Mouse (Mus musculus): Measurements from ENCODE around the gene En2. TPM values are rescaled to one million over a fixed set of nuclear protein-coding genes. Genes with fewer than 3 reads are reported as not detected.

En2 gene
- total and polyA plus RNA-seq, 3 experiments, result 0.05 TPM; not detected in 2

GRCm38 (mm10) chr5:28157781-28158180, 7.7 kb upstream of the En2 start:
- intact Hi-C loops (cut with DNase I), result loop anchor here (5.0 kb wide), 1 partner anchor 40 kb away; no protein-coding TSS in a partner anchor
- no peak overlapping the region for H3K4me3 ChIP-seq

GRCm38 (mm10) chr5:28158308-28159071, 7.0 kb upstream of the En2 start:
- TF ChIP-seq CTCF (IDR thresholded peaks at IDR 0.05) (no peak), POLR2A (IDR thresholded peaks at IDR 0.05; ENCODE audit: insufficient read depth, low read depth, low read length) (no peak), EP300 (IDR thresholded peaks at IDR 0.05; ENCODE audit: insufficient read depth, low read depth, low read length) (no peak)
- 3% methylated on average over 31 of the region's 31 CpGs for WGBS
- H3K9ac ChIP-seq (ENCODE audit: low read depth, low read length), result no peak overlapping the region
- no peaks in the 10 kb centered on the region for H3K79me2 ChIP-seq (replicated peaks; ENCODE audit: control insufficient read depth, insufficient read depth, low read length)
- H3K4me1 ChIP-seq (ENCODE audit: control insufficient read depth, insufficient read depth, low read length), result no peaks in the 10 kb centered on the region
- no peak for DNase-seq
- intact Hi-C loops (cut with DNase I), result loop anchor here (5.0 kb wide), 1 partner anchor 41 kb away; no protein-coding TSS in a partner anchor
- no peak overlapping the region for H3K4me3 ChIP-seq
- H3K36me3 ChIP-seq (ENCODE audit: control insufficient read depth, insufficient read depth, low read length), result no peaks in the 10 kb centered on the region
- peaks cover 30% of the 10 kb centered on the region for H3K27me3 ChIP-seq (ENCODE audit: control insufficient read depth, insufficient read depth, low read length)
- H3K27ac ChIP-seq, result no peak overlapping the region

More at GRCm38 (mm10) chr5:28157781-28158180, 7.7 kb upstream of the En2 start:
- Histone ChIP-seq H3K27me3 (ENCODE audit: control insufficient read depth, insufficient read depth, low read length) (peaks cover 29% of the 10 kb centered on the region), H3K36me3 (ENCODE audit: control insufficient read depth, insufficient read depth, low read length) (no peaks in the 10 kb centered on the region), H3K4me1 (ENCODE audit: control insufficient read depth, insufficient read depth, low read length) (no peaks in the 10 kb centered on the region), H3K79me2 (replicated peaks; ENCODE audit: control insufficient read depth, insufficient read depth, low read length) (no peaks in the 10 kb centered on the region), H3K27ac (no peak overlapping the region), H3K9ac (ENCODE audit: low read depth, low read length) (no peak overlapping the region)
- WGBS, result 4% methylated on average over 17 of the region's 17 CpGs
- DNase-seq, result no peak
- TF ChIP-seq EP300 (IDR thresholded peaks at IDR 0.05; ENCODE audit: insufficient read depth, low read depth, low read length) (no peak), POLR2A (IDR thresholded peaks at IDR 0.05; ENCODE audit: insufficient read depth, low read depth, low read length) (no peak), CTCF (IDR thresholded peaks at IDR 0.05) (no peak)

- no peaks in the 10 kb centered on the region for H3K79me2 ChIP-seq (replicated peaks; ENCODE audit: control insufficient read depth, insufficient read depth, low read length)
- no peak overlapping the region for H3K9ac ChIP-seq (ENCODE audit: low read depth, low read length)
- no peak overlapping the region for H3K27ac ChIP-seq
- 3% methylated on average over 15 of the region's 15 CpGs for WGBS
- H3K4me1 ChIP-seq (ENCODE audit: control insufficient read depth, insufficient read depth, low read length), result no peaks in the 10 kb centered on the region
- DNase-seq, result no peak
- no peak for TF ChIP-seq EP300 (IDR thresholded peaks at IDR 0.05; ENCODE audit: insufficient read depth, low read depth, low read length)
- no peak for TF ChIP-seq CTCF (IDR thresholded peaks at IDR 0.05)
- TF ChIP-seq POLR2A (IDR thresholded peaks at IDR 0.05; ENCODE audit: insufficient read depth, low read depth, low read length), result no peak
- no peak overlapping the region for H3K4me3 ChIP-seq
- peaks cover 32% of the 10 kb centered on the region for H3K27me3 ChIP-seq (ENCODE audit: control insufficient read depth, insufficient read depth, low read length)
- intact Hi-C loops (cut with DNase I), result loop anchor here (5.0 kb wide), 1 partner anchor 42 kb away; no protein-coding TSS in a partner anchor
- H3K36me3 ChIP-seq (ENCODE audit: control insufficient read depth, insufficient read depth, low read length), result no peaks in the 10 kb centered on the region
Observed at GRCm38 (mm10) chr5:28159072-28159458, 6.4 kb upstream of the En2 start.

- Histone ChIP-seq H3K4me3 (no peak overlapping the region), H3K27me3 (ENCODE audit: control insufficient read depth, insufficient read depth, low read length) (peaks cover 32% of the 10 kb centered on the region), H3K36me3 (ENCODE audit: control insufficient read depth, insufficient read depth, low read length) (no peaks in the 10 kb centered on the region), H3K27ac (no peak overlapping the region), H3K79me2 (replicated peaks; ENCODE audit: control insufficient read depth, insufficient read depth, low read length) (no peaks in the 10 kb centered on the region), H3K9ac (ENCODE audit: low read depth, low read length) (no peak overlapping the region), H3K4me1 (ENCODE audit: control insufficient read depth, insufficient read depth, low read length) (no peaks in the 10 kb centered on the region)
- intact Hi-C loops (cut with DNase I), result loop anchor here (5.0 kb wide), 1 partner anchor 43 kb away; no protein-coding TSS in a partner anchor
- WGBS, result 16% methylated on average over 8 of the region's 8 CpGs
- no peak for DNase-seq
- no peak for TF ChIP-seq POLR2A (IDR thresholded peaks at IDR 0.05; ENCODE audit: insufficient read depth, low read depth, low read length)
- TF ChIP-seq EP300 (IDR thresholded peaks at IDR 0.05; ENCODE audit: insufficient read depth, low read depth, low read length), result no peak
- no peak for TF ChIP-seq CTCF (IDR thresholded peaks at IDR 0.05)
Observed at GRCm38 (mm10) chr5:28159891-28160470, 5.5 kb upstream of the En2 start.

- TF ChIP-seq CTCF (IDR thresholded peaks at IDR 0.05) (no peak), POLR2A (IDR thresholded peaks at IDR 0.05; ENCODE audit: insufficient read depth, low read depth, low read length) (no peak), EP300 (IDR thresholded peaks at IDR 0.05; ENCODE audit: insufficient read depth, low read depth, low read length) (no peak)
- H3K9ac ChIP-seq (ENCODE audit: low read depth, low read length), result no peak overlapping the region
- H3K27ac ChIP-seq, result no peak overlapping the region
- H3K79me2 ChIP-seq (replicated peaks; ENCODE audit: control insufficient read depth, insufficient read depth, low read length), result no peaks in the 10 kb centered on the region
- no peaks in the 10 kb centered on the region for H3K36me3 ChIP-seq (ENCODE audit: control insufficient read depth, insufficient read depth, low read length)
- intact Hi-C loops (cut with DNase I), result no loop called here
- peaks cover 37% of the 10 kb centered on the region for H3K27me3 ChIP-seq (ENCODE audit: control insufficient read depth, insufficient read depth, low read length)
- 5% methylated on average over 20 of the region's 20 CpGs for WGBS
- no peaks in the 10 kb centered on the region; the same call in 1 of the 2 replicates for H3K4me1 ChIP-seq (ENCODE audit: control insufficient read depth, insufficient read depth, low read length)
- no peak for DNase-seq
- no peak overlapping the region for H3K4me3 ChIP-seq
Observed at GRCm38 (mm10) chr5:28161383-28161937, 4.0 kb upstream of the En2 start.
